Mouse (Mus musculus): ENCODE measurements around the gene Agpat3.

DNA sequence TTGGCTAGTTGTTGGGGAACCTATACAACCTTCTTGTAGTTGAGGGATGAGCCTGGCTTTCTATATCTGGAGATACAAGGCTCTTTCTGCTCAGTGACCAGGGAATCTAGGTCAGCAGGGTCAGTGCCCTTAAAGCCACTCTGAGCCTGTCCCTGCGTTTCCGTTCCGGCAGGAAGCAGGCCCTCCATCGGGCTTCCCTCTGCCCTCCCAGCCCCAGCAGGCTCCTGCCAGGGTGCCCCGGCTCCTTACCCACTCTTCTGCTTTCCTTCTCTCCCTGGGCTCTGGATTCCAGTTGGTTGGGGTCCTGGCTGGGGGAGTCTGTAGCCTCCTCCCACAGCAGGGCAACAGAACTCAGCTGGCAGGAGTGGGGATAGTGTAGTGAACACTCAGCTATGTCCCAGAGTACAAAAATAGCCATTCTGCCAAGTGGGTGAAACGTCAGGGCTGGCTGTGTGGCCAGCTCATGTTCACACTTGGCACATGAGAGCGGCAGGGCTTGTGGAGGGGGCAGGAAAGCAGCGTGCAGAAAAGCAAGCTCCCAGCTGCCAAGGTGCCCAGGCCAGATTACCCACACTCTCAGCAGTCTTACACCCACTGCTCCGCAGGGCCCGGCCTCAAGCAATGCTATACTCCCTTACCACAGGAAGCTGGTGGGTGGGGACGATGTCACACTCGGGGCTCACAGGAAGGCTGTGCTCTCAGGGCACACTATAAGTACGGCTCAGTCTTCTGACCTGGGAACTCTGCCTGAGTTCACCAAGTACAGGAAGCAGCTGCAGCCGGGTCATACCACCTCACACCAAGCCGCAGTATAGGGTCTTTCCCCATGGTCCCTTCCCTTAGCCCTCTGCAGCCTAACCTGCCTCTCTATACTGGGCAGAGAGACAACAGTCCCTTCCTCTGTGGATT is 54.5 kb downstream of the Agpat3 start:
- no peak for TF ChIP-seq CTCF (IDR thresholded peaks at IDR 0.05; ENCODE audit: low read depth)
- TF ChIP-seq EP300 (optimal IDR thresholded peaks at IDR 0.05) = no peak
